Mouse (Mus musculus): ENCODE measurements around the gene 2700081O15Rik.

DNA sequence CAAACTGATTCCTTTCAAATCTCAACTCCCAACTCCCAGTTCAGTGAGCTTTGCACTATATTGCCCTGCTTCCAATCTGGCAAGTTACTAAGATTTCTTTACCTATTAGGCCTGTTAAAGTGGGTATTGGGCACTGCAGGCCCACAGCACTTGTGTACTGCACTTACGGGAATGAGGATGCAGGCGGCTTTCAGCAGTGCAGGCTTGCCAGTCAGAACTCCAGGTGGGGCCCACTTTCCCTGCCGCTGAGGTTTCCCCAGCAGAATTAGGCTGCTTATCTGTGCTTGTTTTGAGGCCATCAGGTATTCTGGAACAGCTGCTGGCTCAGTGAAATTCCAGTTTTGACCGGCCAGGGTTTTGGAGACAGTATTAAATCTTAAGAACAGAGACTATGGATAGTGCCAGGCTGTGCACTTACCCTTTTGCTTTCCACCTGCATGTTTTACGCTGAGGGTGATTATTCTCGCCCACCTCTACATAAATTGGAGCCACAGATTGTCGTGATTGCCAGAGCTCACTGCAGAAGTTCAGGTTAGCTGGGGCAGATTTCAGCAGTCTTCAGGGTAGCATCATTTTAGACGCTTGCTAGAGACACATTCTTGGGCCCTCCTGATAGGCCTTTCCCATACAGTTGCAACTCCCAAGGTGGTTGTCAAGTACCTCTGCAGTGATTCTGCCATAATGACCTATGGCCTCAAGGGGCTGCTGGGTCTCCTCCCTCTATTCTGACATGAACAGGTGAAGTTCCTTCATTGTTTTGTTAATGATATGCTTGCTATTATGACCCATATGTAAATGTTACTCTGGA lies 7.4 kb downstream of the 2700081O15Rik start:
- no peak for TF ChIP-seq POLR2A (IDR thresholded peaks at IDR 0.05; ENCODE audit: insufficient read depth, low read depth, low read length)
- no peak for TF ChIP-seq CTCF (IDR thresholded peaks at IDR 0.05)
- TF ChIP-seq EP300 (IDR thresholded peaks at IDR 0.05; ENCODE audit: insufficient read depth, low read depth, low read length) = no peak
